13 mouse cellular contexts compared by ENCODE assay signal in genomic region chr1:34042299-34042698, GRCm38 (mm10).
"Had no signal": no experiment of that assay in that cellular context is flagged by ENCODE, and none has a peak within 500 bp of the region (broad histone marks: within the 10 kb centered on the region; RNA-seq: fewer than 3 reads in every experiment).

No protein-coding gene starts in this region.

- H3K4me3 ChIP-seq: layer of hippocampus, adult 2 months; limb, embryonic 13.5 days had no signal

- H3K27me3 ChIP-seq: limb, embryonic 13.5 days had no signal

- H3K9ac ChIP-seq: limb, embryonic 13.5 days; liver, embryonic 14.5 days had no signal

- DNase-seq: kidney, adult 18-20 months; kidney, postnatal 10 days; kidney, postnatal 4 days; left cerebral cortex, postnatal 4 days; lung, adult 18-20 months; midbrain, embryonic 14.5 days; right cerebral cortex, postnatal 4 days; spleen, adult 18-20 months; thymus, adult 18-20 months; thymus, postnatal 4 days had no signal

- H3K36me3 ChIP-seq: limb, embryonic 13.5 days had no signal

- H3K4me2 ChIP-seq: limb, embryonic 13.5 days had no signal

- H3K27ac ChIP-seq: layer of hippocampus, adult 2 months; limb, embryonic 13.5 days; liver, embryonic 14.5 days had no signal
